Mouse (Mus musculus) B cell, adult (primary cell): ENCODE results near the gene Dcaf12l1. TPM values are rescaled to one million over a fixed set of nuclear protein-coding genes. Genes with fewer than 3 reads are reported as not detected.

ENCODE experiments used
- total RNA-seq: library from RNA; stranded (reverse); gene quantifications from 4 replicates; pipeline ENCODE4 v1.2.4, GENCODE M21; 2023; ENCODE audit not compliant: inconsistent age

The Dcaf12l1 gene
- not detected in 4 replicates for total RNA-seq

DNA sequence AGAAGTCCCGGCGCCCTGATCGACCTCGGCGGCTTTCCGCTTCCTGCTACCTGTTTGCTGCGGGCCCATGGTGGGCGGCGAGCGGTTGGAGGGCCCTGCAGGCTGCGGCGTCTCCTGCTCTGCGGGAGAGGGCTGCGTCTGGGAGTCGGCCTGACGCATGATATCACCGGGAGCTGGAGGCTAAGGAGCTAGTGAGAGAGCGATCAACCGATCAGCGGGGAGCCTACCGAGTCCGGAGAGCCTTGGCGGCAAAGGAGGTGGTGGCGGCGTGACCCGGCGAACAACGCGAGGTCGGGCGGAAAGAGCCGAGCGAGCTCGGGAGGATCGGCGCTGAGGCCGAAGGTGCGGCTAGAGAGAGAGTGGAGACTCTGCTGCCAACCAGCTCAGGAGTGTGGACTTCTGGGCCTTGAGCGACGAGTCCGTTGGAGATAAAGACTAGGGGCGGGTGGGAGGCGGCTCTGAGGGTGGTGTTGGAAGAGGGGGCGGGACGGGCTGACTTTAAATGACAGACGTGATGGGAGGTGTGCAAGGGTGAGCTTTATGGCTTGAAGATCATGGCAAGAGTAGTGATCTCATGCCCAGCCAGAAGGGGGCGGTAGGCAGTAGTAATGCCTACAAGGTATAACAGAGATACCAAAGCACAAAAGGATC, at the start of gene Dcaf12l1:
Dcaf12l1 (minus strand) TSS at position 437 of the 651 bp plus-strand sequence.

